Mouse (Mus musculus) spleen, postnatal 14 days (tissue): Measurements from ENCODE around the gene Scand1.
A peak's percentile ranks its signal among the peaks of the same experiment; 100 is the strongest.

Experiments
- DNase-seq, 2 experiments: peaks; one replicate each; pipeline ENCODE4 v3.0.0; 2021 to 2022; ENCODE audit warnings: low spot score in 2 of 2

Scand1 gene

GRCm38 (mm10) chr2:156312297-156312897 lies at the start of gene Scand1, which contains the start of gene Cnbd2:
Gene Scand1, minus strand, starts transcription at chr2:156312704.
Gene Cnbd2, plus strand, starts transcription at chr2:156312299.
- DNase-seq, result peak; percentile 67 to 76

- DNase-seq, result no peak
Observed at GRCm38 (mm10) chr2:156356031-156356430, 43.5 kb upstream of the Scand1 start.

GRCm38 (mm10) chr2:156353265-156353692 lies 40.8 kb upstream of the Scand1 start:
- no peak for DNase-seq

DNA sequence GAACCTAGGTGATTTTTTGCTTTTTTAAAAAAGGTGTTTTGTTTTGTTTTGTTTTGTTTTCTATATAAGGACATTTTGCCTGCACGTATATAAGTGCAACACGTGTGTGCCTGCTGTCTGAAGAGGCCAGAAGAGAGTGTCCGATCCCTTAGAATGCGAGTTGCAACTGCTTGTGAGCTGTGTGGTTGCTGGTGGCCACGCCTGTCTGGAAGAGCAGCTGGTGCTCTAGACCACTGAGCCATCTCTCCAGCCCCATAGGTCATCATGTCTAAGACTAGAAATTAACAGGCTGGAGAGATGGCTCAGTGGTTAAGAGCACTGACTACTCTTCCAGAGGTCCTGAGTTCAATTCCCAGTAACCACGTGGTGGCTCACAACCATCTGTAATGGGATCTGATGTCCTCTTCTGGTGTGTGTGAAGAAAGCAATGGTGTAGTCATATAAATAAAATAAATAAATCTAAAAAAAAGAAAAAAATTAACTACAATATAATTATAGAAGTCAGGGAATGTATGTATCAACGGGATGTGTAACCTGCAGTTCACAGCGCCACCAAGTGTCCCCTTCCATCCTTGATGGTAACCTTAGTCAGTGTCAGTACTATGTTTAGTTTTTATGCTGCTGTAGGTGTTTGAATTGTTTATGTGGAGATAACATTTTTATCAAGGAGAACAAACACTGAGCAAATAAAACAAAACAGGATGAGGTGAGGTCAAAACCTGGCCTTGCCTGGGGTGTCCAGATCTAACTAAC lies 40.1 kb upstream of the Scand1 start:
- no peak for DNase-seq

DNA sequence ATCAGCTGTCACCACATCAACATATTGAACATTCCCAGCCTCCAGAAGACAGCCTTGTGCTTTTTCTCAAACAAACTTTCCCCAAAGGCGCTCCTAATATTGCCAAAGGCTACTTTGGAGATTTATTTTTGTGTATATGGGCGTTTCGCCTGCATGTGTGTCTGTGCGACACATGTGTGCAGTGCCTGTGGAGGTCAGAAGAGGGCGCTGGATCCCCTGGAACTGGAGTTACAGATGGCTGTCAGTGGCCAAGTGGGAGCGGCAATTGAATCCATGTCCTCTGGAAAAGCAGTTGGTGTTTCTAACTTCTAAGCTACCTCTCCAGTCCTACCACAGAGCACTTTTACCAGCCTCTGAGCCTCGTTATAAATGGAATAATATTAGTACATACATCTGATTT lies 38.7 kb upstream of the Scand1 start:
- no peak for DNase-seq

DNA sequence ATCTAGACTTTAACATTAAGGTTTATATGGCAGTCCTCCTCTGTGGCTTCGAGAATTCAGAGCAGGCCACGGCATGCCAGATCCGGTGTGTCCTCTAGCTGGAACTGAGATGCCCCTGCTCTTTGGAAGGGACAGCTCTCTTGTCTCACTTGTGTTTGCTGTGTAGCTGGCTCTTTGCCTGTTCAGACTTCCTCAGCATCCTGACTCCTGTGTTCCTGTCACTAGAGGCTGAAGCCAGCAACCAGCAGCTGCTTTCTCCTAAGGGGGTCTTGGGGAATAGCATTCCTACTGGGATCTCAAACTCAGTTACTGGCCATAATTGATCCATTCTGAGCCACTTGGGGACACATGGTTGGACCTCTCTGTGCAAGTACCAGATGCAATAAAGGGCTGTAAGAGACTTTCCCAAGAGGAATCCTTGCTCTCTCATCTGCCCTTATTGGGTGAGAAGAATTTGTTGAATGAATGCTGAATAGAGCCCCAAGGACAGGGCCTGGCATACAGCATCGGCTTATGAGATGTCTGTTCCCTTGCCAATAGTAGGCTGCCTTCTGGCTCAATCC lies 36.9 kb upstream of the Scand1 start:
- DNase-seq, result no peak

GRCm38 (mm10) chr2:156348812-156349211 lies 36.3 kb upstream of the Scand1 start:
- DNase-seq, result no peak

- no peak for DNase-seq
Observed at GRCm38 (mm10) chr2:156344775-156345532, 32.5 kb upstream of the Scand1 start.

GRCm38 (mm10) chr2:156340078-156340477 lies 27.6 kb upstream of the Scand1 start:
- DNase-seq, result no peak

DNA sequence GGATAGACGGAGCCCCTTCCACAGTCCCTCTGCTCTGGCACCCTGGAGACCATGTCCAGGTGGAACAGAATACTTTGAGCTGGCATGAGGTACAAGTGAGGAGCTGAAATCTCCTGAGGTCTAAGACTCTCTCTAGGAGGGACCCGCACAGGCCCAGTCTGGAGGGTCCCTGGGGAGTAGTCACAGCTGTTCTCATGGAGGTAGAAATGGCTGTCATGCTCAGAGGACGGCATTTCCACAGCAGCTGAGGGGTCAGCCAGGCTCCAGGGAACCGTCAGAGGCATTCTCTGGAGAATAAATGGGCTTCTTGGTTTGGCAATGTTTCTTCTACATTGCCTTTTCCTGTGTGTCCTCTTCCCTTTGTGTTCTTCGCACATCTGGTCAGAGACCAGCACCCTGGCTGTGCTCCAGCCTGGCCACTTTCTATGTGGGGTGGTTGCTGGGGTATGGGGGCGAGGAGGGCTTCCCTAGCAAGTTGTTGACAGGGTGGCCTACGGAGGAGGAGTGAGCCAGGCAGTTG lies 19.0 kb upstream of the Scand1 start:
- DNase-seq, result no peak

DNA sequence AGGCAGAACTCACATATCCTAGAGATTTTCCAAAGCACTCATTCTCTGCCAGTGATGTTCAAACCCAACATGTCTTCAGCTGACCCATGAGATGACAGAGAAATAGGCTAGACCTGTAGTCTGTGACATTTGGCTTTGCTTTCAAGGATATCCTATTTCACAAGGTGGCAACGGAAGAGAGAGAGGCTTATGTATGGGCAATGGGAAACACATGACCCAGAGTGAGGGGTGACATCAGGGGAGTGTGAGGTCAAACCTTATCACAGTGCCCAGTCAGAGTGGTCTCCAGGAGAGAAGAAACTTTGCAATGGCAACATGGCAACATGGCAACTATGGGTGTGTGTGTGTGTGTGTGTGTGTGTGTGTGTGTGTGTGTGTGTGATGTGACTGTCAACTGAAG lies 18.2 kb upstream of the Scand1 start:
- no peak for DNase-seq

DNA sequence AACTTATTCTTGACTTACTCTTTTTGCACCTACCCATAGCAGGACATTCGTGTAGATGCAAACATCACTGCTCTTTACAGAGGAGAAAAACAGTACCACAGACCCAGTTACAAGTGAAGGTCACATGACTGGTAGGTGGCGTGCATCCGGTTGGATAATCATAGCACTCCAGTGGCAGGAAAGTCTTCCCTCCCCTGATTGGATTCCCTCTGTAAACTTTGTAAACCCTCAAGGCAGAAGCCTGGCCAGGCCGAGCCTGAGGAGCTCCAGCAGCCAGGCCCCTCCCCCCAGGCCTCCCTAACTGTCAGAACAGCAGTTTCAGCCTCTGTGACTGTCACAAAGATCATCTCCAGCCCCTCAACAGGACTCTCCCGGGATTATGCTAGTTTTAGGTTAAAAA lies 12.2 kb upstream of the Scand1 start:
- no peak for DNase-seq

GRCm38 (mm10) chr2:156324116-156324588 lies 11.6 kb upstream of the Scand1 start:
- DNase-seq, result no peak

GRCm38 (mm10) chr2:156321538-156321937 lies 9.0 kb upstream of the Scand1 start:
- DNase-seq, result no peak

DNA sequence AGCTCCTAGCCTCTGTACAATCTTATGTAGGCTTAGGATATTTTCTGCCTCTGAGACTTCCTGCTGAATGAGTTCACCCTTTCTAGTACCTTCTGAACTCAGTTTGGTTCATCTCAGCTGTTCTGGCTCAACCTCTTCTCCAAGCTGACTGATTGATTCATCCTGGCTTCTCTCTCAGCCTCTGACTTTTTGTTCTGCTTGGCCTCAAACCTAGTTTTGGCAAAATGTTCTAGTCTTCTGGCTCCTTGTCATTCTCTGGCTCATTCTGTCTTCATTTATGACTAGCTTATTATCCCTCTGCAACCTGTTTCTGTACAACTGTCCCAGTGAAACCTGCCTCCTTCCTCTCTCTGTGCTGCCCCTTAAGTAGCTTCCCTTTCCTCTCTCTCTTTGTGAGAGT lies 6.0 kb upstream of the Scand1 start:
- DNase-seq, result no peak

- no peak for DNase-seq
Observed at GRCm38 (mm10) chr2:156314811-156315210, 2.3 kb upstream of the Scand1 start.

DNA sequence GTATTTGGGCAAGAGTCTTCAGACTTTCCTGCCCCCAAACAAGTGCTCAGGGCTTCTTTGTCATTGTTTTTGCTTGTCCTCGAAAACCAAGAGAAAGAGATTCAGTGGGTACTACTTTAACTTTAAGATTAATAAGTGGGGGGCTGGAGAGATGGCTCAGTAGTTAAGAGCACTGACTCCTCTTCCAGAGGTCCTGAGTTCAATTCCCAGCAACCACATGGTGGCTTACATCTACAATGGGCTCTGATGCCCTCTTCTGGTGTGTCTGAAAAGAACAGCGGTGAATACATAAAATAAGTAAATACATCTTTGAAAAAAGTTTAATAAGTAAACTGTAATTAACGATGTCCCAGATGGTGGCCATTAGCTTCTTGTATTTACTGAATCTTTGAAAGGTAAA lies 649 bp upstream of the Scand1 start:
- DNase-seq, result no peak

DNA sequence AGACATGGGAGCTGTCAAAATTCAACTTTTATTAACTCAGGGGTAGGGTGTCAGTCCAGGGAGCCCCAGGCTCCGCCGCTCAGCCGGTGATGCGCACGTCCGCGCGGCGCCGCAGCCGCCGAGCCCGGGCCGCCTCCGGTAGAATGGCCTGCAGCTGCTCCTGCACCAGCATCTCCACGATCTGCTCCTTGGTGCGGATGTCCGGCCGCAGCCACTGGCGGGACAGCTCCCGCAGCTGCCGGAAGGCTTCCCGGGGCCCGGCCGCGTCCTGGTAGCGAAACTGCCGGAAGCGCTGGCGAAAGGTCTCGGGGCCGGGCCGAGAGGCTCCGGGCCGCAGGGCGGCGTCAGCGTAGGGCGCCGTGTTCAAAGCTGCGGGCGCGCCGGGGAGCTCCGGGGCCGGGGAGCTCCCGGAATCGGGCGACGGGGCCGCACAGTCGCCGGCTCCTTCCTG lies 638 bp downstream of the Scand1 start:
- DNase-seq, result peak; percentile 37 to 58

- DNase-seq, result no peak
Observed at GRCm38 (mm10) chr2:156311441-156311840, 1.1 kb downstream of the Scand1 start.

- no peak for DNase-seq
Observed at GRCm38 (mm10) chr2:156310945-156311344, 1.6 kb downstream of the Scand1 start.

DNA sequence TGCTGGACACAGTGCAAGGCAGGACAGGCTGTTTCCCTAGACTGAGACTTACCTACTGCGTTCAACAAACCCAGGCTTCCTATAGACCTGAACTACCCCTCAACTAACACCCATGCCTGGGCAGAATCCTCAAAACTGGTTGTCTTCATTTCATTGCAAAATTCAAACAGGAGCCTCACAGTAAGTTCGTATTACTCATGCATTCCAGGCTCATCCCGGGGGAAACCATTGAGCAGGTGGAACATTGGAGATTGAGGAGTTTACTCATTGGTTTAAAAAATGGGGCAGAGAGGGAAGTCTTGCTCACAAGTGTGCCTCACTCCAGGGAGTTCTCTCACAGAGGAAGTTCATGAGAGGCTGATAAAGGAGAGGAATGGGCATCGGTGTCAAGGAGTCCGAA lies 2.0 kb downstream of the Scand1 start:
- no peak for DNase-seq

DNA sequence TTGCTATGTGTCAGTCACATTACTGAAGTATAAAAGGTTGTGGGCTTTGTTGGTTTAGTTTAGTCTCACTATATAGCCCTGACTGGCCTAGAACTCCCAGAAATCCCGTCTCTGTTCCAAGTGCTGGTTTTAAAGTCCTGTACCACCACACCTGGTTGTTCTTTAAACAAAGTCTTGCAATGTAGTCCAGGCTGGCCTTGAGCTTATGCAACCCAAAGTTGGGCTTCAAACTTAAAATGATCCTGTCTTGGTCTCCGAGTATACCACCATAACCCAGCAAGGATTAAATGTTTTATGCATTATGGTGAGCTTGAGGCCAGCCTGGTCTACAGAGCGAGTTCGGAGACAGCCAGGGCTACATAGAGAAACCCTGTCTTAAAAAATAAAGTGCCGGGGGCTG lies 2.6 kb downstream of the Scand1 start:
- no peak for DNase-seq
